Mouse (Mus musculus): ENCODE results near the gene Chst13. TPM values are rescaled to one million over a fixed set of nuclear protein-coding genes. Genes with fewer than 3 reads are reported as not detected.
A peak's percentile ranks its signal among the peaks of the same experiment; 100 is the strongest.

The Chst13 gene
- polyA plus RNA-seq (2015; fragmentation: Nextera tagmentation; extraction: Ambion mirVana), result 0.08 and 0.10 TPM in 2 replicates

DNA sequence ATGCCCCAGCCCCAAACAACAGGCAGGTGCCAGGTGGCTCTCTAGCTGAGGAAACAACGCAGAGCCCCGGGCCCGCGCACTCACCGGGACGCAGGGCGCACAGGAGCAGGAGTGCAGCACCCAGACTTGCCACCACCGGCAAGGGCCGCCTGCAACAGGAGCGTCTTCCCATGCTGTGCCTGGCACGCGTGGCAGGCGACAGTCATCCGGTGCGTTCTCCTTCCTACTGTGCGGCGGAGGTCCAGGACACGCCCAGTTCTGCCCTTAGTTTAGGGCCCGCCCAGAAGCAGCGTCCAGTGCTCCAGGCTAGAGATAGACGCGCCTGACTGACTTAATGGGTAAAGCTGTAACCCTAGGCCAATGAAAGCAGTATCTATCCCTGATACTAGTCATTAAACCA lies at the start of gene Chst13:
TSS of gene Chst13 (minus strand) at position 195 of the 400 bp plus-strand sequence.
- no peak within 1 kb of the TSS for H3K27ac ChIP-seq (ENCODE audit: low read length)
- H3K36me3 ChIP-seq (ENCODE audit: insufficient read depth, low read length), result no peaks in the 10 kb centered on the region
- WGBS, result 8% methylated on average over 22 of the region's 22 CpGs
- H3K4me1 ChIP-seq (ENCODE audit: insufficient read depth, low read depth, low read length), result no peaks in the 10 kb centered on the region
- peak within 1 kb of the TSS; percentile 42 for H3K4me2 ChIP-seq (replicated peaks; ENCODE audit: low read depth, low read length)
- H3K27me3 ChIP-seq (replicated peaks; ENCODE audit: insufficient read depth, low read length), result no peaks in the 10 kb centered on the region
- H3K9ac ChIP-seq (replicated peaks; ENCODE audit: low read depth), result no peak within 1 kb of the TSS
- TF ChIP-seq CTCF (IDR thresholded peaks at IDR 0.05), result no peak
- TF ChIP-seq EP300 (IDR thresholded peaks at IDR 0.05), result no peak
- ATAC-seq (peak; percentile 67), DNase-seq (ENCODE audit: low spot score) (peak; percentile 46)
- H3K9me3 ChIP-seq (ENCODE audit: low read length), result no peaks in the 10 kb centered on the region
- H3K4me3 ChIP-seq (ENCODE audit: low read depth, low read length), result no peak within 1 kb of the TSS

GRCm38 (mm10) chr6:90374647-90375046 lies 49.7 kb upstream of the Chst13 start:
- Histone ChIP-seq H3K4me2 (replicated peaks; ENCODE audit: low read depth, low read length) (no peak overlapping the region), H3K36me3 (ENCODE audit: insufficient read depth, low read length) (peaks cover 32% of the 10 kb centered on the region), H3K27ac (ENCODE audit: low read length) (no peak overlapping the region), H3K4me1 (ENCODE audit: insufficient read depth, low read depth, low read length) (peaks cover 19% of the 10 kb centered on the region), H3K9ac (replicated peaks; ENCODE audit: low read depth) (no peak overlapping the region), H3K27me3 (replicated peaks; ENCODE audit: insufficient read depth, low read length) (no peaks in the 10 kb centered on the region), H3K9me3 (ENCODE audit: low read length) (no peaks in the 10 kb centered on the region), H3K4me3 (ENCODE audit: low read depth, low read length) (no peak overlapping the region)
- WGBS, result 81% methylated on average over 4 of the region's 4 CpGs
- ATAC-seq (no peak), DNase-seq (ENCODE audit: low spot score) (peak; percentile 34)
- TF ChIP-seq CTCF (IDR thresholded peaks at IDR 0.05) (no peak), EP300 (IDR thresholded peaks at IDR 0.05) (no peak)

DNA sequence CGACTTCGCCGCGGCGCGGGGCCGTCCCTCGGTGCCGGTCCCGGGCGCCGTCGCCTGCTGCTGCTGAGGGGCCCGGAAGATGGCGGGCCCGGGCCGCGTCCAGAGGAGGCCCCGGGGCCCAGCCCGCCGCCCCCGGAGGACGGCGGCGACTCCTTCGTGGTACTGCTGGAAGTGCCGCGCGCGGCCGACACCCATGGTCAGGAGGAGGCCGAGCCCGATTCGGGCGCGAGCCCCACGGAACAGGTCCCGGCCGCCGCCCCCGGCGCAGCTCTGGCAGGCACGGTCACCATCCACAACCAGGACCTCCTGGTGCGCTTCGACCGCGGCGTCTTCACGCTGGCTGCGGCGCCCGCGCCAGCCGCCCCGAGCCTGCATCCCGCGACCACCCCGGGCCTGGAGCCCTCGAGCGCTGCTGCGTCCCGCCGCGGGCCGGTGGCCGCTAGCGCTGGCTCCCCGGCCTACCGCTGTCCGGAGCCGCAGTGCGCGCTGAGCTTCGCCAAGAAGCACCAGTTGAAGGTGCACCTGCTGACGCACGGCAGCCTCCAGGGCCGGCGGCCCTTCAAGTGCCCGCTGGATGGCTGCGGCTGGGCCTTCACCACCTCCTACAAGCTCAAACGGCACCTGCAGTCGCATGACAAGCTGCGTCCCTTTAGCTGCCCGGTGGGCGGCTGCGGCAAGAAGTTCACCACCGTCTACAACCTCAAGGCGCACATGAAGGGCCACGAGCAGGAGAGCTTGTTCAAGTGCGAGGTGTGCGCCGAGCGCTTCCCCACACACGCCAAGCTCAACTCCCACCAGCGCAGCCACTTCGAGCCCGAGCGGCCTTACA lies 45.0 kb upstream of the Chst13 start:
- Histone ChIP-seq H3K4me3 (ENCODE audit: low read depth, low read length) (peak overlapping the region; percentile 91), H3K27me3 (replicated peaks; ENCODE audit: insufficient read depth, low read length) (no peaks in the 10 kb centered on the region), H3K4me1 (ENCODE audit: insufficient read depth, low read depth, low read length) (peaks cover 19% of the 10 kb centered on the region), H3K9ac (replicated peaks; ENCODE audit: low read depth) (peak overlapping the region; percentile 70), H3K9me3 (ENCODE audit: low read length) (no peaks in the 10 kb centered on the region), H3K27ac (ENCODE audit: low read length) (peak overlapping the region; percentile 85), H3K36me3 (ENCODE audit: insufficient read depth, low read length) (peaks cover 7% of the 10 kb centered on the region; the same call in 1 of the 2 replicates), H3K4me2 (replicated peaks; ENCODE audit: low read depth, low read length) (peak overlapping the region; percentile 98)
- TF ChIP-seq EP300 (IDR thresholded peaks at IDR 0.05) (no peak), CTCF (IDR thresholded peaks at IDR 0.05) (no peak)
- DNase-seq (ENCODE audit: low spot score) (peak; percentile 38), ATAC-seq (peak; percentile 69)
- 1% methylated on average over 78 of the region's 98 CpGs for WGBS

DNA sequence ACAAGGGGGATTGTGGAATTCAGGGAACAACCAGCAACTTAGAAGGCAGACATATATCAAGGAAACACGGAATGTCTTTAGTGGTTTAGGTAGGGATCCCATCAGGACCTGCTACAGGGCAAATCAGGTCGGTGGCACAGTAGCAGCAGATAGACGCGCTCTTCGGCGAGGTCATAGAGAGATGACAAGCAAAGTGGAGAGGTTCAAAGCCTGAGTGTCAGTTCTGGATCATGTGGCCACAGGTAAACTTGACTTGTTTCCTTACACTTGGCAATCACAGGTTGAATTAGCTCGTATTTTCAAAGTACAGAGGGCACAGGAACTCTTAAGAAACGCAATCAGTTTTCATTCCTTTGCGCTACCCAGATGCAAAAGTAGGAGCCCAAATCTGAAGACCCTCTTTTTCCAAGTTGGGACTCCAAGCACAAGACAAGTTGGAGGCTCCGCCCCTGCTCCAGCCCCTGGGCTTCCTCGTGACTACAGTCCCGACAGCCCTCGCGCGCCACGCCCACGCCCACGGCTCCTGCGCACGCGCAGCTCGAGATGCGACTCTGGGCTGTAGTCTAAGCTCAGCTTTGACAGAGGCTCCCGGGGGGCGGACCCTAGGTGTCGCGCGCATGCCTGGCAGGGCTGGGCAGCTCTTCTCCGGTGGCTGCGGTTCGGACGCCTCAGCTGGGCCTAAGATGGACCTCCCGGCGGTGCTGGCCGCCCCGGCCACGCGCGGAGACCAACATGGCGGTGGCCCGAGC lies 44.2 kb upstream of the Chst13 start, which contains the start of gene Zxdc:
TSS of gene Zxdc (plus strand) at position 517 of the 749 bp plus-strand sequence.
- peak; percentile 97 for DNase-seq (ENCODE audit: low spot score)
- peaks cover 6% of the 10 kb centered on the region; the same call in 1 of the 2 replicates for H3K36me3 ChIP-seq (ENCODE audit: insufficient read depth, low read length)
- peak; percentile 98 for ATAC-seq
- WGBS, result 7% methylated on average over 41 of the region's 41 CpGs
- peak within 1 kb of the TSS; percentile 98 for H3K4me2 ChIP-seq (replicated peaks; ENCODE audit: low read depth, low read length)
- peaks cover 19% of the 10 kb centered on the region for H3K4me1 ChIP-seq (ENCODE audit: insufficient read depth, low read depth, low read length)
- peak; percentile 17; the same call in 1 of the 2 replicates for TF ChIP-seq CTCF (IDR thresholded peaks at IDR 0.05)
- no peak for TF ChIP-seq EP300 (IDR thresholded peaks at IDR 0.05)
- peak within 1 kb of the TSS; percentile 91 for H3K4me3 ChIP-seq (ENCODE audit: low read depth, low read length)
- no peaks in the 10 kb centered on the region for H3K27me3 ChIP-seq (replicated peaks; ENCODE audit: insufficient read depth, low read length)
- peak within 1 kb of the TSS; percentile 85 for H3K27ac ChIP-seq (ENCODE audit: low read length)
- H3K9me3 ChIP-seq (ENCODE audit: low read length), result no peaks in the 10 kb centered on the region
- H3K9ac ChIP-seq (replicated peaks; ENCODE audit: low read depth), result peak within 1 kb of the TSS; percentile 70

- Histone ChIP-seq H3K27ac (ENCODE audit: low read length) (no peak overlapping the region), H3K4me2 (replicated peaks; ENCODE audit: low read depth, low read length) (no peak overlapping the region), H3K4me3 (ENCODE audit: low read depth, low read length) (no peak overlapping the region), H3K4me1 (ENCODE audit: insufficient read depth, low read depth, low read length) (peaks cover 6% of the 10 kb centered on the region; the same call in 1 of the 2 replicates), H3K9ac (replicated peaks; ENCODE audit: low read depth) (no peak overlapping the region), H3K27me3 (replicated peaks; ENCODE audit: insufficient read depth, low read length) (no peaks in the 10 kb centered on the region), H3K9me3 (ENCODE audit: low read length) (no peaks in the 10 kb centered on the region), H3K36me3 (ENCODE audit: insufficient read depth, low read length) (no peaks in the 10 kb centered on the region)
- no peak for DNase-seq (ENCODE audit: low spot score)
- ATAC-seq, result no peak
- TF ChIP-seq CTCF (IDR thresholded peaks at IDR 0.05) (no peak), EP300 (IDR thresholded peaks at IDR 0.05) (no peak)
- WGBS, result 84% methylated on average over 5 of the region's 5 CpGs
Observed at GRCm38 (mm10) chr6:90363301-90363700, 38.3 kb upstream of the Chst13 start.

Data from lung, postnatal 0 days (tissue).